Mouse (Mus musculus) adrenal gland, adult 18-20 months (tissue): Measurements from ENCODE around the gene Dock8. TPM values are rescaled to one million over a fixed set of nuclear protein-coding genes. Genes with fewer than 3 reads are reported as not detected.

ENCODE experiments used
- DNase-seq, 2 experiments: peaks; one replicate each; pipeline ENCODE4 v3.0.0; 2021 to 2022; ENCODE audit warnings: low spot score in 2 of 2
- total RNA-seq, 2 experiments: library from RNA; stranded (reverse); gene quantifications; 1 replicate in 1 of 2; 2 replicates in 1 of 2; pipeline ENCODE4 v1.2.3; 2021

Gene Dock8
- total RNA-seq, 2 experiments from 2014 or later: 23.1 to 23.5 TPM

- no peak for DNase-seq
These were observed 108.1 kb downstream of the Dock8 start for GRCm38 (mm10) chr19:25107417-25107816.

- no peak for DNase-seq
These were observed 112.4 kb downstream of the Dock8 start for GRCm38 (mm10) chr19:25111591-25112233.

GRCm38 (mm10) chr19:25116981-25117380 lies 117.6 kb downstream of the Dock8 start:
- no peak for DNase-seq

- no peak for DNase-seq
These were observed 123.1 kb downstream of the Dock8 start for GRCm38 (mm10) chr19:25122417-25122816.

GRCm38 (mm10) chr19:25123031-25123430 lies 123.7 kb downstream of the Dock8 start:
- no peak for DNase-seq

GRCm38 (mm10) chr19:25123461-25123860 lies 124.1 kb downstream of the Dock8 start:
- no peak for DNase-seq

GRCm38 (mm10) chr19:25132322-25132721 lies 133.0 kb downstream of the Dock8 start:
- DNase-seq: no peak

- DNase-seq: no peak
These were observed 134.6 kb downstream of the Dock8 start for GRCm38 (mm10) chr19:25133959-25134358.

GRCm38 (mm10) chr19:25136171-25136570 lies 136.8 kb downstream of the Dock8 start:
- DNase-seq: no peak

- no peak for DNase-seq
These were observed 138.8 kb downstream of the Dock8 start for GRCm38 (mm10) chr19:25137907-25138820.

GRCm38 (mm10) chr19:25144110-25145028 lies 145.0 kb downstream of the Dock8 start:
- no peak for DNase-seq

- DNase-seq: no peak
These were observed 145.8 kb downstream of the Dock8 start for GRCm38 (mm10) chr19:25145116-25145515.

- no peak for DNase-seq
These were observed 146.8 kb downstream of the Dock8 start for GRCm38 (mm10) chr19:25146122-25146521.

- DNase-seq: no peak
These were observed 150.5 kb downstream of the Dock8 start for GRCm38 (mm10) chr19:25149788-25150187.

- no peak for DNase-seq
These were observed 155.3 kb downstream of the Dock8 start for GRCm38 (mm10) chr19:25154506-25155178.

- no peak for DNase-seq
These were observed 155.9 kb downstream of the Dock8 start for GRCm38 (mm10) chr19:25155250-25155649.

- DNase-seq: no peak
These were observed 156.4 kb downstream of the Dock8 start for GRCm38 (mm10) chr19:25155709-25156108.

GRCm38 (mm10) chr19:25162270-25162669 lies 162.9 kb downstream of the Dock8 start:
- no peak for DNase-seq

GRCm38 (mm10) chr19:25163426-25163825 lies 164.1 kb downstream of the Dock8 start:
- DNase-seq: no peak

GRCm38 (mm10) chr19:25166412-25166811 lies 167.1 kb downstream of the Dock8 start:
- no peak for DNase-seq

GRCm38 (mm10) chr19:25171395-25171794 lies 172.1 kb downstream of the Dock8 start:
- DNase-seq: no peak
